Mouse (Mus musculus) CH12.LX (cell line): ENCODE results near the gene Gsto2. TPM values are rescaled to one million over a fixed set of nuclear protein-coding genes. Genes with fewer than 3 reads are reported as not detected.

Experiments
- DNase-seq: peaks from one replicate; pipeline ENCODE4 v3.0.0-alpha.2; 2013; ENCODE audit errors: extremely low read depth
- H3K27ac ChIP-seq: 2 replicates; pipeline ENCODE4 v1.5.1; 2012; ENCODE audit warnings: low read depth, mild to moderate bottlenecking, control low read depth, moderate library complexity; ENCODE audit not compliant: insufficient read depth
- H3K27me3 ChIP-seq: replicated peaks from 2 replicates; pipeline ENCODE3; 2012; ENCODE audit warnings: inconsistent platforms
- H3K36me3 ChIP-seq, 2 experiments: replicated peaks in 1 of 2; 2 replicates each; pipeline versions ENCODE3 to v1.6.1; 2012; ENCODE audit warnings: inconsistent platforms in 1 of 2, low read length in 1 of 2, mild to moderate bottlenecking in 1 of 2, mixed read lengths in 1 of 2, moderate library complexity in 1 of 2; ENCODE audit not compliant: control insufficient read depth in 1 of 2, insufficient read depth in 1 of 2
- H3K4me1 ChIP-seq, 2 experiments: 2 replicates each; pipeline ENCODE4 v1.6.1; 2012; ENCODE audit warnings: inconsistent platforms in 1 of 2, moderate library complexity in 1 of 2; ENCODE audit not compliant: insufficient read depth in 2 of 2, control insufficient read depth in 1 of 2
- H3K4me2 ChIP-seq: 2 replicates; pipeline ENCODE4 v1.6.1; 2012; ENCODE audit warnings: low read depth, mild to moderate bottlenecking, control low read depth; ENCODE audit not compliant: poor library complexity, insufficient read depth, severe bottlenecking
- H3K4me3 ChIP-seq, 3 experiments: fragments of 150-350 bp in 1 of 3; sonication (generic) in 1 of 3; replicated peaks in 1 of 3; 2 replicates each; pipeline versions ENCODE3 to v1.5.1; 2011 to 2012; ENCODE audit warnings: low read depth in 2 of 3, low read length in 2 of 3, mild to moderate bottlenecking in 2 of 3, moderate library complexity in 2 of 3, control low read depth in 1 of 3, improper control_type of control experiment in 1 of 3, inconsistent platforms in 1 of 3, mixed read lengths in 1 of 3; ENCODE audit not compliant: poor library complexity in 1 of 3
- H3K79me2 ChIP-seq: replicated peaks from 2 replicates; pipeline ENCODE4 v1.6.1; 2012; ENCODE audit warnings: mild to moderate bottlenecking, moderate library complexity; ENCODE audit not compliant: control insufficient read depth, poor library complexity, insufficient read depth, severe bottlenecking; ENCODE audit errors: extremely low read depth
- H3K9ac ChIP-seq: 2 replicates; pipeline ENCODE4 v1.6.1; 2012; ENCODE audit warnings: low read depth, mild to moderate bottlenecking, control low read depth, moderate library complexity; ENCODE audit not compliant: insufficient read depth
- H3K9me3 ChIP-seq: replicated peaks from 2 replicates; pipeline ENCODE3; 2012; ENCODE audit warnings: low read length, inconsistent platforms, mixed read lengths
- CHD1 ChIP-seq: IDR thresholded peaks from 2 replicates; pipeline ENCODE4 v1.6.1; 2012; ENCODE audit warnings: low read depth, low read length, improper control_type of control experiment, inconsistent platforms
- CTCF ChIP-seq, 2 experiments: IDR thresholded peaks in 1 of 2; conservative IDR thresholded peaks in 1 of 2; 2 replicates each; pipeline ENCODE4 v1.5.1; 2011 to 2012; ENCODE audit warnings: low read depth in 2 of 2, low read length in 2 of 2, improper control_type of control experiment in 1 of 2, inconsistent platforms in 1 of 2, mild to moderate bottlenecking in 1 of 2, moderate library complexity in 1 of 2
- E2F4 ChIP-seq: IDR thresholded peaks from 2 replicates; pipeline ENCODE4 v1.6.1; 2011; ENCODE audit warnings: low read depth, low read length, improper control_type of control experiment; ENCODE audit not compliant: insufficient replicate concordance
- ELF1 ChIP-seq: IDR thresholded peaks from 2 replicates; pipeline ENCODE4 v1.6.1; 2014; ENCODE audit warnings: low read depth, mild to moderate bottlenecking, inconsistent platforms, low read length, improper control_type of control experiment
- EP300 ChIP-seq: IDR thresholded peaks from 2 replicates; pipeline ENCODE4 v1.6.1; 2011; ENCODE audit warnings: low read length, improper control_type of control experiment
- ETS1 ChIP-seq: conservative IDR thresholded peaks from 2 replicates; pipeline ENCODE4 v1.6.1; 2012; ENCODE audit warnings: low read depth, mild to moderate bottlenecking, inconsistent platforms, low read length, improper control_type of control experiment, moderate library complexity
- HCFC1 ChIP-seq: IDR thresholded peaks from 2 replicates; pipeline ENCODE4 v1.6.1; 2012; ENCODE audit warnings: low read depth, mild to moderate bottlenecking, inconsistent platforms, low read length, improper control_type of control experiment
- IRF4 ChIP-seq: IDR thresholded peaks from 2 replicates; pipeline ENCODE4 v1.6.1; 2014; ENCODE audit warnings: low read depth, mild to moderate bottlenecking, inconsistent platforms, low read length, improper control_type of control experiment
- JUN ChIP-seq: IDR thresholded peaks from 2 replicates; pipeline ENCODE4 v1.6.1; 2011; ENCODE audit warnings: low read depth, mild to moderate bottlenecking, low read length, improper control_type of control experiment, moderate library complexity; ENCODE audit not compliant: insufficient read depth
- JUND ChIP-seq: conservative IDR thresholded peaks from 2 replicates; pipeline ENCODE4 v1.6.1; 2011; ENCODE audit warnings: low read depth, low read length, improper control_type of control experiment
- KAT2A ChIP-seq: IDR thresholded peaks from 2 replicates; pipeline ENCODE4 v1.6.1; 2012; ENCODE audit warnings: low read length, improper control_type of control experiment, inconsistent platforms; ENCODE audit not compliant: insufficient replicate concordance
- MAFK ChIP-seq: IDR thresholded peaks from 2 replicates; pipeline ENCODE4 v1.6.1; 2011; ENCODE audit warnings: low read length, improper control_type of control experiment; ENCODE audit not compliant: insufficient replicate concordance
- MAZ ChIP-seq: IDR thresholded peaks from 2 replicates; pipeline ENCODE4 v1.6.1; 2012; ENCODE audit warnings: low read depth, mild to moderate bottlenecking, inconsistent platforms, low read length, improper control_type of control experiment, moderate library complexity
- MEF2A ChIP-seq: IDR thresholded peaks from 2 replicates; pipeline ENCODE4 v1.6.1; 2014; ENCODE audit warnings: low read depth, mild to moderate bottlenecking, inconsistent platforms, low read length, improper control_type of control experiment, borderline replicate concordance
- MXI1 ChIP-seq: IDR thresholded peaks from 2 replicates; pipeline ENCODE4 v1.6.1; 2011; ENCODE audit warnings: mild to moderate bottlenecking, low read depth, low read length, improper control_type of control experiment
- NELFE ChIP-seq: IDR thresholded peaks from 2 replicates; pipeline ENCODE4 v1.6.1; 2011; ENCODE audit warnings: low read depth, low read length, improper control_type of control experiment
- RAD21 ChIP-seq: IDR thresholded peaks from 2 replicates; pipeline ENCODE4 v1.6.1; 2011; ENCODE audit warnings: low read depth, mild to moderate bottlenecking, low read length, improper control_type of control experiment, moderate library complexity
- SMC3 ChIP-seq: IDR thresholded peaks from 2 replicates; pipeline ENCODE4 v1.6.1; 2011; ENCODE audit warnings: low read depth, low read length, improper control_type of control experiment
- TBP ChIP-seq: conservative IDR thresholded peaks from 2 replicates; pipeline ENCODE4 v1.6.1; 2011; ENCODE audit warnings: low read depth, low read length, improper control_type of control experiment
- TCF12 ChIP-seq: IDR thresholded peaks from 2 replicates; pipeline ENCODE4 v1.6.1; 2014; ENCODE audit warnings: low read depth, mild to moderate bottlenecking, inconsistent platforms, low read length, improper control_type of control experiment
- USF1 ChIP-seq: IDR thresholded peaks from 2 replicates; pipeline ENCODE4 v1.6.1; 2014; ENCODE audit warnings: low read depth, mild to moderate bottlenecking, inconsistent platforms, low read length, improper control_type of control experiment
- ZC3H11A ChIP-seq: IDR thresholded peaks from 2 replicates; pipeline ENCODE4 v1.6.1; 2012; ENCODE audit warnings: low read depth, mild to moderate bottlenecking, inconsistent platforms, low read length, improper control_type of control experiment
- ZMIZ1 ChIP-seq: IDR thresholded peaks from 2 replicates; pipeline ENCODE4 v1.6.1; 2012; ENCODE audit warnings: low read depth, mild to moderate bottlenecking, inconsistent platforms, low read length, improper control_type of control experiment
- ZNF384 ChIP-seq: IDR thresholded peaks from 2 replicates; pipeline ENCODE4 v1.6.1; 2012; ENCODE audit warnings: low read depth, low read length, improper control_type of control experiment, inconsistent platforms
- dilution Hi-C: fragments of 300-500 bp; cut with MboI; formaldehyde crosslinking; loops from 2 replicates; pipeline ENCODE4 v1.14.3; 2020; ENCODE audit warnings: low sequenced_read_pairs; ENCODE audit not compliant: extremely low pct_unique_long_range_greater_than_20kb, extremely low pct_ligation_motif_present
- in situ Hi-C: fragments of 300-500 bp; cut with MboI; formaldehyde crosslinking; loops from 3 replicates; pipeline ENCODE4 v1.14.3; 2019; ENCODE audit warnings: low sequenced_read_pairs, low pct_ligation_motif_present, low pct_unique_long_range_greater_than_20kb, mixed read lengths
- polyA plus RNA-seq: library from polyadenylated mRNA; unstranded; fragments of >175 nt; gene quantifications from 2 replicates; pipeline ENCODE4 v1.2.1, GENCODE M21; 2012; ENCODE audit warnings: low read depth; ENCODE audit not compliant: insufficient read length
- total RNA-seq, 2 experiments: library from RNA; depleted of rRNA; stranded (reverse); fragments of 300-350 nt in 1 of 2; fragments of >200 nt in 1 of 2; gene quantifications; 2 replicates each; pipeline ENCODE4 v1.2.3; 2012 to 2014

The Gsto2 gene
- total and polyA plus RNA-seq, 3 experiments, result 0.49 to 1.4 (median 1.3) TPM

DNA sequence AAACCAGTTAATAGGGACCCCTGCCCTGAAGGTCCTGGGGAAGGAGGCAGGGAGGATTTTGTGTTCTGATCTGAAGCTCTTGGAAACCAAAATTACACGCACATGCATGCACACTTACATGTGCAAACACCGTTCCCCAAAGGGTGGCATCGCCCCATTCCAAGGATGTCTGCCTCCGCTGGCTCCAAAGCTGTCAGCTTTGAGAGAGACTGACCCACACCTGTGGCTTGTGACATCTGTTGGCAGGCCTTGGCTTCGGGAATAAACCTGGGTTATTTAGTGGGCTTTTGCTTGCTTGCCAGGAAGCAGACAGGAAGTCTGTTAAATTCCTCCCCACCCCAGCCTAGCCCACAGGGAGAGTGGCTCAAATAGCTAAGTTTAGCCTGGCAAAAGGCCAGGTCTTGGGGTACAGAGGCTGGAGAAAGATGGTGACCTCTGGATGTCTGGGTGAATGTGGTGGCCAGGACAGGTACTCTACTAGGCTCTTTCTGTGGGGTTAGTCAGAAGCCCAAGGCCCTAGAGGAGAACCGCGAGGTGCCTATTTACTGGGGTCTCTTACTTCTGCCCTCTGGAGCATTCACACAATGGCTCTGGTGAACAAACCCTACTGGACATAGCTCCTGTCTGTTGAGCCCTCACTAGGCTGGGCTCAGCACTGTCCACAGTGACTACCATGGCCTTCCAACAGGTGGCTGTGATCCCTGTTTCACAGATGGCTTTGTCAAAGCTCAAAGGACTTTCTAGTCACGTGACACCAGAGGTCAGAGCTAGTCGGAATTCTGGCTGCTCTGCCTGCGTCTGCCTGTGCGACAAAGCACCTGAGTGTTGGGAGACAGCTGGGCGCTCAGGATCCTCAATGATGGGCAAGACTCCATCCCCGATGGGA is 37.2 kb downstream of the Gsto2 start:
- in situ Hi-C loops, result no loop called here
- dilution Hi-C loops, result no loop called here
- no peak overlapping the region for H3K4me2 ChIP-seq
- no peak overlapping the region for H3K27ac ChIP-seq
- H3K4me1 ChIP-seq, result peaks cover 6 to 24% of the 10 kb centered on the region in 2 experiments
- H3K4me3 ChIP-seq, result no peak overlapping the region
- H3K27me3 ChIP-seq, result no peaks in the 10 kb centered on the region
- H3K9ac ChIP-seq, result no peak overlapping the region
- H3K9me3 ChIP-seq, result no peaks in the 10 kb centered on the region
- TF ChIP-seq TBP (no peak), ZMIZ1 (no peak), RAD21 (no peak), ELF1 (no peak), USF1 (no peak), MEF2A (no peak), MAZ (no peak), KAT2A (no peak), CTCF (conservative IDR thresholded peaks at IDR 0.05 in 1 of 2, IDR thresholded peaks at IDR 0.05 in 1 of 2; ENCODE audit: low read depth in 2 of 2, low read length in 2 of 2) (no peak), MAFK (no peak), TCF12 (no peak), ZC3H11A (no peak), ETS1 (no peak), JUND (no peak), EP300 (no peak), SMC3 (no peak), NELFE (no peak), IRF4 (no peak)
- DNase-seq, result no peak
- H3K36me3 ChIP-seq, result peaks cover 11 to 84% of the 10 kb centered on the region in 2 experiments
- no peaks in the 10 kb centered on the region for H3K79me2 ChIP-seq

DNA sequence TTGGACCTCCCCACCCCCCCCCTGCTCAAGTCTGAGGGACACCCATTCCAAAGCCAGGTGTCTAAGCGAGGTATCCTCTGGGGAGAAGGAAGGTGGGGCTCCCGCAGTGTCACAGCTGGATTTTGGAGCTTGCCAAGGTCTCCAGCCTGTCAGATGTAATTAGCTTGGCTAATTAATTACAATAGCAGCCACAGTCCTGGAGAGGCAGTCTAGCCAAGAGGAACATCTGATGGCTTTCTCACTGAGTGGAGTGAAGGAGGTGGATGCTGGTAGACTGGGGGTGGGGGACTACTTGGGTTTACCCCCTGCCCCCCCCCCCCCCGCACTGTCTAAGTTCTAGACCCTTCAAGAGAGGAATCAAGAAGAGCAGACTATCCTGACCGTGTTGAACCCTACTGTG is 38.3 kb downstream of the Gsto2 start:
- no peaks in the 10 kb centered on the region for H3K9me3 ChIP-seq
- no peak for TF ChIP-seq USF1
- no peak for TF ChIP-seq JUND
- TF ChIP-seq E2F4, result no peak
- no peak for TF ChIP-seq RAD21
- TF ChIP-seq CHD1, result no peak
- no peak for TF ChIP-seq KAT2A
- no peak for TF ChIP-seq MAFK
- TF ChIP-seq HCFC1, result no peak
- TF ChIP-seq MXI1, result no peak
- TF ChIP-seq JUN, result no peak
- TF ChIP-seq ZNF384, result no peak
- TF ChIP-seq NELFE, result no peak
- TF ChIP-seq TCF12, result no peak
- no peak for TF ChIP-seq TBP
- dilution Hi-C loops, result no loop called here

More for the DNA sequence above, 38.3 kb downstream of the Gsto2 start:
- Histone ChIP-seq H3K4me3 (no peak overlapping the region), H3K27ac (no peak overlapping the region), H3K9ac (no peak overlapping the region), H3K4me1 (peaks cover 7 to 30% of the 10 kb centered on the region in 2 experiments), H3K79me2 (peaks cover under 1% of the 10 kb centered on the region; the same call in 1 of the 2 replicates), H3K27me3 (no peaks in the 10 kb centered on the region), H3K4me2 (no peak overlapping the region), H3K36me3 (peaks cover 5 to 84% of the 10 kb centered on the region in 2 experiments)
- in situ Hi-C loops, result no loop called here
- no peak for DNase-seq
